Mouse (Mus musculus) spleen, adult 18-20 months (tissue): ENCODE results near the gene Slc6a3.

Experiments used
- DNase-seq, 2 experiments: peaks; one replicate each; pipeline ENCODE4 v3.0.0; 2022; ENCODE audit warnings: mixed read lengths in 2 of 2

The Slc6a3 gene

DNA sequence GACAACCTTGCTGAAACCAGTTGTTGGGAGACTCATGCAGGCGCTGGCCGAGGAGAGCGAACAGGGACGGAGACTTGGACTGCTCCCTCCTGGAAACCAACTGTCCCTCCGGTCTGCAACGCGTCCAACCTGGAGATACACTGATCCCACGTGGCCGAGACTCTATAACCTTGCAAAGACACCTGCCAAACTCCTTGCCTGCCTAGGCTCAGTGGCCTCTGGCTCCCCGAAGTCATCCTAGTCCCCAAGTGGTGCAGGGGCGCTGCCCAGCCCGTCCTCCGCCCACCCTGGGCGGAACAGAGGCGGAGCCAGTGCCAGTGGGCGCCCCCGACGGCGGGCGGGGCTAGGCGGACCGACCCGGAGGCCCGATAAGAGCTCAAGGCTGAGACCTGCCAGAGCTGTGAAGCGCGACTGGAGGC is at the start of gene Slc6a3:
TSS of gene Slc6a3 (plus strand) at position 345 of the 419 bp plus-strand sequence.
- DNase-seq, result peak in 1 of 2 experiments; percentile 18

DNA sequence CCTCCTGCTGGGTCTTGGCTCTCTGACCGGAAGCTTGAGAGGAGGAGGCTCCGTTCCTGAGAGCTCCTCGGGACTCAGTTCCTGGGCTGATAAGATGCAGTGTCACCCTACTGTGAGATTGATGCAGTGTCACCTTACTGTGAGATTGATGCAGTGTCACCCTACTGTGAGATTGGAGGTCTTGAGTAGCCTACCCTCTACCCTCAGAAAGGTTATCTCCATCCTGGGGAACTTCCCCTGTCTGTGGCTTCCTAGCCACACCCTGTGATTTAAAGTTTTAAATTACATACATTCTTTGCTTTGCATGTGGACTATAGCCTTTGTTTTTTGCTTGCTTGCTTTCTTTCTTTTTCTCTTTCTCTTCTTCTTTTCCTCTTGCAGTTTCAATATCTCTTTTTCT is 48.4 kb upstream of the Slc6a3 start:
- no peak for DNase-seq

DNA sequence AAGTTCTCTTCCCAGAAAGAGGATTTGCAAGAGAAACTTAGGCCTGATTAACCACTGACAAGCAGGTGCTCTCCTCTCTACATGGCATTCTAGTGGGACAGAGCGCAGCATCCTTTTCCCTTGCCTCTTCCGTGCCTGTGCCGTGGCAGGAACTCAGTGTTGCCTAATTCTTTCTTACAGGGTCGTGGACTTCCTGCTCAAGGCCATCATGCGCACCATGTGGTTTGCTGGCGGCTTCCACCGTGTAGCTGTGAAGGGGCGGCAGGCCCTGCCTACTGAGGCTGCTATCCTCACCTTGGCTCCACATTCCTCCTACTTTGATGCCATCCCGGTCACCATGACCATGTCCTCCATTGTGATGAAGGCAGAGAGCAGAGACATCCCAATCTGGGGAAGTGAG is 47.8 kb upstream of the Slc6a3 start:
- no peak for DNase-seq

DNA sequence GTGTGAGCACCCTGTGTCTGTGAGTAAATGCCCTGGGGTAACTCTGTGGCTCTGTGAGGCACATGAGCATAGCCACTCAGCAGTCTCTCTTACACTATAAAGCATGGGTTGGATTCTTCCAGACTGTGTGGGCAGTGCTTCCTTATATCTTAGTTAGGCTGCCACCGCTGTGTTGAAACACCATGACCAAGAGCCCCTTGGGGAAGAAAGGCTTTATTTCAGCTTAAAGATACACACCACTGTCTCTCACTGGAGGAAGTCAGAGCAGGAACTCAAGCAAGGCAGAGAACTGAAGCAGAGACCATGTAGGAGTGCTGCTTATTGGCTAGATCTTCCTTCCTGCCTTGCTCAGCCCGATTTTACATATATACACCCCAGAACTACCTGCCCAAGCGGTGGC is 46.6 kb upstream of the Slc6a3 start:
- no peak for DNase-seq

DNA sequence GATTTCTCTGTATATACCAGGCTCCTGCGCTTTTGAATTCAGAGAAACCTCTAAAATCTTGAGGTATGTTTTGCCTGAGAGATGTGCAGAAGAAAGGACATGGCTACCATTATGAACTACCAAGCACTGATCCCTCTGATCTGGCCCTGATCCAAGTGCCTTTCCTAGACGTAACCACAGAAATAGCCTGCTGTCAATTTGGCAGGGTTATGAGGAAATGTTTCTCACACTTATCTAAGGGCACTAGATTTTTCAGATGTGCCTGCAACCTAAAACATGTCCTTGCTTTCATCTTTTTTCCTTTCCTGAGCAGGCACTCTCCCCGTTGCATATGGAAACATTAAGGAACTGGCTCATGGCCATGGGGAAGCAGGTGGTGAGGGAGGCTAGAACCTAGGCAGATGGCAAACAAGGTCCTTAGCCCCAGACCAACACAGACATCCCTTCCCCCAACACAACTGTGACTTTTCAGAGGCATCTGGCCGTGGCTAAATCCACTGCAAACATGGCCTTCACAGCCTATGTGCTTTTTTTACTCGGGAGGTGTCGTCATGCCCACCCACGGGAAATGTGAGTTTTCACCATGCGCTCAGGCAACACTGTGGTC is 45.9 kb upstream of the Slc6a3 start:
- no peak for DNase-seq

DNA sequence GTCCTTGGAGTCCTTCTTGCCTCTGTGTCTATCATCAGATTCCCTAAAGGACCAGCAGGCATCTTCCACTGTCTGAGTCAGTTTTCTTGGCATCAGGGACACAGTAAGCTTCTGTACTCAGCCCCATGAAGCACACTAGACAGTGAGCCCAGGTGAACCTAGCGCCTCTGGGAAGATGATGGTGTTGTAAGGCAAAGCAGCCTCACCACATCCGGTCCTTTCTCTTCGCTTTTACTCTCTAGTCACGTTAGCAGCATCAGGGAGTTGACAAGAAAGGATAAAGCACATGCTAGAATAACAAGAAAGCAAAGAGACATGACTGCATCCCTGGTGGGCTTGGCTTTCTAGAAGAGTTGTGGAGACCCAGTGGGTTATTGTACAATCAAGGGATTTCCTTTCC is 43.4 kb upstream of the Slc6a3 start:
- no peak for DNase-seq

DNA sequence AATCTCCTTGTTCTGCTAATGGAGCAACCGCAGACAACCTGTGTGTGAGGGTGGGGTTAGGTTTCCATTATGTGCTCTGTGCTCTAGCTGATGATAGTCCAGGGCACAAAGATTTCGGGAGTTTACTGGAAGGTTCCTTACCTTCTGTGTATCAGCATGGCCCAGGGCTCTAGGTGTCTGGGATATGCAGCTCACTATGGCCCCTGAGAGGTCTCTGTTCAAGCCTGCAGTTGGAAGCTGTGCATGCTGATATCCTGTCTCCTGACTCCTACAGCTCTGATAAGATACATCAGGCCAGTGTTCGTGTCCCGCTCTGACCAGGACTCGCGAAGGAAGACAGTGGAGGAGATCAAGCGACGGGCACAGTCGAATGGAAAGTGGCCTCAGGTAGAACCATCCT is 42.0 kb upstream of the Slc6a3 start:
- no peak for DNase-seq

DNA sequence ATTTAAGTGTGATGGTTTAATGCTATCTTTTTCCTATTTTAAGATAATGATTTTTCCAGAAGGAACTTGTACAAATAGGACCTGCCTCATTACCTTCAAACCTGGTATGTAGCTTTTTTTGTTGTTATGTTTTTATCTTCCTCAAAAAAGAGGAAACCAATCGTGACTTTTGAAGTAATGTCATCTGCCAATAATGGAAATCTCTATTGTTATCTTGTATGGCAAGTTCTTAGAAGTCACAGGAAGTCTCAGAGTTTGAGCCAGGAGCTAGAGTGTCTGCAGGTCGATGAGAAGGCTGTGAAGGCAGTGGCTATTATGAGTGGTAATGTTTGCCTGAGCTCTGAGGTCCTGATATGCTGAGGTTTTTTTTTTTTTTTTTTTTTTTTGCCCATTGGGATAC is 40.4 kb upstream of the Slc6a3 start:
- DNase-seq, result no peak

DNA sequence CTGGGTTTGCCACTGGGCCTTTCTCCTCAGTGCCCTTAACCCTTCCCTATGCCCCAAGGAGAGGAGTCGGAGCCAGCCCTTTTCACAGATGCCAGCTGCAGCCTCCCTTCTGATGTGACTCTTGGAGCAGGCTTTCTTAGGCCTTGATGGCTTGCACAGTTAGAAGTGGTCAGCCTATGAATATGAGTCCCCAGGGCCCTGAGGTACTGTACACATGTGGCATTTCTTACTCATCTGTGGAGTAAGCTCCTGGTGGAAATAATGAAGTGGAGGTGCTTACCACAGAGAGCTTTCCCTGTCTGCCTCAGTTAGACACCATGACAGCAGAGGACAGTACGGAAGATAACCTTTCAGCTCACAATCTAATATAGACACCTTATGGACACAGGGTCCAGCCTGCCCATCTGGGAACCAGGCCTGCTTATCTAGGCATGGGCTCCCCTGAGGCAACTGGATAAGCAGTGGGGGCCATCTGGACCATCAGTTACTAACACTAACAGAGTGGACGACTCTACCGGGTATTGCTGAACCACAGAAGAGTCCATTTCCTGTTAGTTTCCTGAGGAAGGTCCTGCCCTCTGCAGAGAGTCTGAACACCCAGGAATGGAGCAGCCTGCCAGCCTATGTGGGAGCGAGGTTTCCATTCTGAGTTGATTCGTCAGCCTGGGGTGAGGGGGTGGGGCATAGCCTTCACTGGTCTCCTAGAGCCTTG is 36.5 kb upstream of the Slc6a3 start:
- no peak for DNase-seq

DNA sequence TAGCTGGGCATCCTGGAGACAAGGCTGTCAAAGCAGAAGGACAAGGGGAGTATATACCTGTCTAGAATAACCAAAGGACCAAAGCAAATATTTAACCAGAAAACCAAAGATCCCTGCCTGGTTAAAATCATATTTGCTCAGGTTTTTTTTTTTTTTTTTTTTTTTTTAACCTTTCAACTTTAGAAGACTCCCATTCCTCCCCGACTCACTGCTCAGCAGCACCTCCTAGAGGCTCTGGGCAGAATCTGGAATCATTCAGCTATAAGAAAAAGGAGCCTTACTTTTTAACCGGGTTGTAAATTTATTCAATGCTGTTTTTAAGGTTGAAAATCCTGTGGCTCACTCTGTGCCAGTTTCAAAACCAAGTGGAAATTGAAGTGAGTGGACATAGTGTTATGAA is 33.8 kb upstream of the Slc6a3 start:
- no peak for DNase-seq

DNA sequence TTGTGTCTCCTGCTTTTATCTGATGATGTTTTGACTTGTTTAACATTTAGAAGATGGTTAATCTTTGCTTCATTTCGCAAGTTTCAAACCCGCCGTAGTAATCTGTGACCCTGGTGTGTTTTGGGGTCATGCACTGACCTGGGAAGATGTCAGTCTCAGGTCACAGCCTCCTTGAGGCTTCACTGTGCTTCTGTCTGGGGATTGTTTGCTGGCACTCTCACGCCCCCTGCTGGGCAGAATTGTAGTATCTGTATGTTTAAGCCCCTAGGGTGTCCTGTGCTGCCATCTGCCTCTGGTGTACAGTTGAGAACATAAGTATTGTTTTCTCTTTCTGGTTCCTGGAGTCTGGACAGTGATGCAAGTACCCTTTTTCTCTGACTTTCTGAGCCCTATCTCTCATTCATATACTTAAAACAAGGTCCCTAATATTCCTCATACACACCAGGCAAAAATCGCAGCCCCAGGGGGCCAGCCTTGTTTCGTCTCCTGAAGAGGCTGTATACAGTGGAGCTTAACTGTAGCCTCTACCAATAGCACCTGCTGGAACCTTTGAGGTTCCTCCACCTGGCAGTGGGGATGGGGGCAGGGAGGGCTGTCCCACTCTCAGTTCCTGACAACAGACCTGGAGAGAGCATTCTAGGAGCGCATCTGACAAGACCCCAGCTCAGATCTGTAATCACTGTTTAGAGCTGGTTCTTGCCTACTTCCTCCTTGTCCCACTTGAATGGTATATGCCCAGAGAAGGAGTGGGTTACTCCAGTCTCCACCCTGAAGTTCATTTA is 30.7 kb upstream of the Slc6a3 start:
- peak; percentile 58 to 87 for DNase-seq

DNA sequence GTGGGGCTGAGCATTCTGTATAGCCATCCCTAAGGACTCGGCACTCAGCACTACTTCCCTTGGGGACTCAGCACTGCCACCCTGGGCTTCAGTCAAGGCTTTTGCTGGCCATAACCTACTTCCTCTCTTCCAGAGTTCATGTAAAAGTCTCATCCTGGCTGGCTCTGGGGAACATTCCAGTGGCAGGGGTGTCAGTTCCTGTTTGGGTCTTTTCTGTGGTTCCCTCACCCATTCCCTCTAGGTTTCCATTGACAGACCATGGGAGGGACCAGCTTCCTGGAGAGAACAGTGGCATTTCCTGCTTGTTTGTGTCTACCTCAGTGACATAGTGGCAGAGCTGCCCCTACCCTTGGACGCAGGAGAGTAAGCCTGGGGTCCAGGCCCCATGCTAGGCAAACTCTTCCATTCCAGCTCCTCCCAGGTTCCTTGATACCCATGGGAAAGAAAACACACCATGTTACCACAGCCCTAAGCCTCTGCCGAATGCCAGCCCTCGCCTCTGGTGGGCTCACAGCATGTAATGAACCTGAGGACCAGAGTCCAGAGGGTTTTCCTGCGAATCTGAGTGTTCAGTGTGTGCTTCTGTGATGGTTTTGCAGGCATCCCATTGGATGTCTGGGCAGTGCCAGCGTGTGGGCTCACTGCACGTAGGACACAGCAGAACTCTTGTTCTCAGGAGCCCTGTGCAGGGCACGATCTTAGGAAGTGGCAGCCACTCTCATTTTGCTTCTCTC is 27.6 kb upstream of the Slc6a3 start:
- no peak for DNase-seq

DNA sequence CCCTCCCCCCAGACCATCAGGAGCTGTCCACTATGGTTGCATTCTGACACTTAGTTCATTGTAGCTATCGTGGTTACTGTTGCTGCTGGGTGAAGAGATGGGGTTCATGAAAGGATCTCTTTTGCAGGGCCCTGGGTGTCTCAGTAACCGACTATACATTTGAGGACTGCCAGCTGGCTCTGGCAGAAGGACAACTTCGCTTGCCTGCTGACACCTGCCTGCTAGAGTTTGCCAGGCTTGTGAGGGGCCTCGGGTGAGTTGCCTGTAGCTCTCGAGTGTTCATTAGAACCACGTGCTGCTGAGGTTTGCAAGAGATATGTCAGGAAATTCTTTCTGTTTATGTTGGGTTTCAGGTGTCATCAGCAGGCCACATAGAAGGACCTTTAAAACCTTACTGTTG is 26.7 kb upstream of the Slc6a3 start:
- DNase-seq, result no peak

DNA sequence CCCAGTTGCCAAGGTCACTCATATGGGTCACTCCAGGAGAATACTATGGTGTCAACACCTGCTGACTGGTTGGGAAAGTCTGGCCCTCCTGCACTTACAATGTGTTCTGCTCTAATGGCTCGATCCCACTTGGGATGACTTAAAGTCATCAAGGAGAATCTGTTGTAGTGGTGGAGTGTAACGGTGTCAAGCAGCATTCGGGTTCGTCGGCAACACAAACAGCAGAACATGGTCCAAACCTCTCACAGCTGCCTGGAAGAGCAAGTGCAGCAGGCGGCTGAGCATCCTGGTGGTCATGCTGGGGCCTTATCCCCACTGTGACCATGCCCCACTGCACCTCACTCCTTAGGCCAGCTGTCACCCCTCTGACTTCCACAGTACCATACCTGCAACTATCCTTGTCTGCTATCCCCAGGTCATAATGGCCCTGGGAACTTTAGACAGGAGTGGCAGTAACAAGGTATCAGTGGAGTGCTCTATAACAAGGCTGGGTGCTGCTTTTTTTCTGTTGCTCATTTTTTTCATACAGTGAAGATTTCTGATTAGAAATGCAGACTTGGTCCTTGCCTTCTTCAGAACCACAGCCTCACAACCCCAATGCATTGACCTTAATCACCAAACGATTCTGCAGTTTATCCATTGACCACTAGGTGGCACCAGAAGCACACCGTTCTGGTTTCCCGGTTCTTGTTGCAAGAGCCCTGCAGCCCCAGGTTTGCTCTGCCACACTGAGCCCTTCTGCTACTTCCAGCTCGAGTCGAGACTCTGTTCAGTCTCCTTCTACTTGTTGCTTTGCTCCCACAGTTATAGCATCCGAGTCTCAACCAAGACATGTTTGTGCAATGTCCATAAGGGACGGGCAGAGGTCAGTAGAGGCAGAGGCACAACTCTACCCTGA is 23.5 kb upstream of the Slc6a3 start:
- DNase-seq, result peak in 1 of 2 experiments; percentile 61

DNA sequence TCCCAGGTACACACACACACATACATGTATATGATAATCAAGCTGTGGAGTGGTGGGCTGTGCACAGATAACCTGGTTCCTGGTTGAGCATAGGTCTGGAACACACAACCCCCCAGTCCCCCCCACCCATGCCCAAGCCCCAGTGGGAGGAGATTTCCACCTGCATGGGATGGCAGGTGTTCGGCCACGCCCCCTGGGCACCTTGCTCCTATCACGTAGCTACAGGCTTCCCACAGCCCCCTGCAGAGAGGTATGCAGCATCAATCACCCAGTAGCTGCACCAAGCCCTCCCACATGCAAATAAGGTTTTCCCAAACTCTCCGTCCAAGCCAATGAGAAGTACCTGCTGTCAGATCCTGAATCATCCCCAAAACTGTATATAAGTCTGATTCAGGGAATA is 19.7 kb upstream of the Slc6a3 start:
- no peak for DNase-seq

DNA sequence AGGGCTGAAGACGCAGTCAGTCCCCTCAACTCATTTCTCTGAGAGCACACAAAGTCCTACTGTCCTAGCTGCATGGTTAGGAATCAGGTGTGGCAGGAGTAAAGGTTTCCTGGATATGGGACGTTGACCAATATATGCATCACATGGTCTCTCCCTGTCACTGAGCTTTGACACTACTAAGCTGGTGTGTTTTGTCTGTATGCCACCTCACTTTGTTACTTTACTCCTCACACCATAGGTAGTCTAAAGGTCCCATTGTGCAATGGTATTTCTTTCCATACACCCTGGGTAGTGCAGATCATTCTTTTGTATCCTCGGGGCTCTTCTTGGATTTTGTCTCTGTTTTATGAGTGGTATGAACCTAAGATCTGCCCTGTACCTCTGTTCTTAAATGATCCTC is 2.8 kb upstream of the Slc6a3 start:
- no peak for DNase-seq

DNA sequence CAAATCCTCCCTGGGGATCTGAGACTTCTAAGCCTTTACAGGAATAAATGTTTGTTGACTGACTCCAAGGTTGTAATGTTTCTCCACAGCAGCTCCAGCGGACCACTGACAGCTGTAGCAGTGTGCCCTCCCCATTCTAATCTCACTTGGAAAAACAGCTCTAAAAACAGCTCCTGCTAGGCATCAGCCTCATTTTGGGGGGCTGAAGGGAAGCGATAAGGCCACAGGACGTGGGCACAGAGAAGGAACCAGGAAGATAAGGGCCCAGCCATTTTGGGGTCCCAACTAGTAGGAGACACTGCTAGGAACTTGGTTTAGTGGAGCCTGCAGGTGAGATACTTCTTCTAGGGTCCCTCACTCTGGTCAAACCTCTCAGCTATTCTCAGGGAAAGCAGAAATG is 1.3 kb upstream of the Slc6a3 start:
- no peak for DNase-seq

DNA sequence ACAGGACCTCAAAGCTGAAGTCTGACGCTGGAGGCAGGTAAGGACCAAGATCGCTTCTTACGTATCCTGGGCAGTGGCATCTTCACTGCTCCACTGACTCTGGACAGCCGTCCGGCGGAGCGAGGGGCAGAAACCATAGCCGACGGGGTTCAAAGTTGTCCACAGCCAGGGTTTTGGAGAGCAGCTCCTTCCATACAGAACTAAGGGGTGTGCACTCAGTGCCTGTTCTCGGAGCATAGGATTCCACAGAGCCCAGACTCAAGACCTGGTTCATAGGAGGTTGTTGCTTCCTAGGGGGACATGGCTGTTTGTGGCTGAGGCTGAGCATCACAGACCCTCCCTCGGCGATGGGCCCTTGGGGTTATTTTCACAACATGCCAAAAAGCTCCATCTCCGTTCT is 277 bp downstream of the Slc6a3 start:
- no peak for DNase-seq

DNA sequence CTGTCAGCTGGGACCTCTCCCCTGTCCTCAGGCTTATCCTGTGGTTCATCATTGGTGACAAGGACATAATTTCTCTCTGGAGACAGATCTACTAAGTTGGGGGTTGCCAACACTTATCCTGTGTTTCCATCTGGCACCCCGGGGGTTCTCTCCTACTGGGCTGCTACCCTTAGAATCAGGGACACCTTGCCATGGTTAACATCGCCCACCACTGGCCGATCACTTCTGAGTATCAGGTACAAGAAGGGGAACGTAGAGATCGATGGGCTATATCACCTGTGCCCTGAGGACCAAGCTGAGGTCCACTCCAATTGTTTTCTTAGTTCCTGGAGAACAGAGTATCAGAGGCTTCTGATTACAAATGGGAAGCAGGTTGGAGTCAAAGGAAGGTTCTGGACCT is 27.7 kb downstream of the Slc6a3 start:
- DNase-seq, result no peak

DNA sequence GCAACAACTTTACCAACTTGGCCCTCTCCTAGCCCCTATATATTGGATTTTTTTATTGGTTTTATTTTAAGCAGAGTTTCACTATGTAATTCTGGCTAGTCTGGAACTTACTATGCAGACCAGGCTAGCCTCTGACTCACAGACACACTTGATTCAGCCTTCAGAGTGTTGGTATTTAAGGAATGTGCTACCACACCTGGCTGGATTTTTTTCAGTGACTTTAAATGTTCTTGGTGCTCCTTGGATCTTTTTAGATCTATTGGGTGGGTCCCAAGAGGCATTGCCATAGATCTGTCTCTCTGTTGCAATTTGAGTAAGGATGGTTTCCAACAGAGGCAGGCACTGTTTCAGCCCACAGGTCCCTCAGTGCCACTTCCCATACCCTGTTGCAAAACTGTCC is 38.5 kb downstream of the Slc6a3 start:
- no peak for DNase-seq

DNA sequence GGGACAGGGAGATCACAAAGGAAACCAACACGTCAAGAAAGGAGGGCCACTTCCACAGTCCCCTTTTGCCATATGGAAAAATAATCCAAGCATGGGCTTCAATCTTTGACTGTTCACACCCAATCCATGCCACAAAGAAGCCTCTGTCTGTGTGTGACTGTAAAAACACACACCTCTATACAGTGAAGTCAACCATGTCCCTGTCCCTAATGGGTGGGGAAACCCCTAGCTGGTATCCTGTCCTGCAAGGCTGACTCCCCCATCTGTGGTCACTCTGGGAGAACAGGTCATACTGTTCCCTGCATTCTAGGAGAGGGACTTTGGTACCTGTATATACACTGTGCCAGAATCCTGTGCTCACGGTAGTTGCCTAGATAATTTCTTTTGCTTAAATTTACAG is 40.7 kb downstream of the Slc6a3 start:
- DNase-seq, result no peak

DNA sequence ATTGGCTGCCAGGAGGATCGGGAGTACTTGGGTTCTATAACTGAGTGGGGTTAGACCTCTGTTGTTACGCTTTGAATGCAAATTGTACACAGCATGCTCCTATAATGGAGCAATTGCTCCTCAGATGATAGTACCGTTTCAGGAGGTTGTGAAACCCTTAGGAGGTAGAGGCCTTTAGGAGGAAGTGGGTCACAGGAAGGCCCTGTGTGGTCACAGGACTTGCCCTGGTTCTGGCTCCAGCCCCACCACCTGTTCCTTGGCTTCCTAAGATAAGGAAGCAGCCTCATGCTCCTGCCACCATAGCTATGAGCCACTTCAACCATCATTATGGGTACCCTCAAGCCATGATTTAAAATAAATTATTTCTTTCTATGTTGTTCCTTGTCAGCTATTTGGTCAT is 54.9 kb downstream of the Slc6a3 start:
- DNase-seq, result no peak
